Mouse (Mus musculus): Measurements from ENCODE around the gene Sparcl1. TPM values are rescaled to one million over a fixed set of nuclear protein-coding genes. Genes with fewer than 3 reads are reported as not detected.

Gene Sparcl1
- polyA plus RNA-seq, 1 experiment from 2014 or later = 150 TPM

DNA sequence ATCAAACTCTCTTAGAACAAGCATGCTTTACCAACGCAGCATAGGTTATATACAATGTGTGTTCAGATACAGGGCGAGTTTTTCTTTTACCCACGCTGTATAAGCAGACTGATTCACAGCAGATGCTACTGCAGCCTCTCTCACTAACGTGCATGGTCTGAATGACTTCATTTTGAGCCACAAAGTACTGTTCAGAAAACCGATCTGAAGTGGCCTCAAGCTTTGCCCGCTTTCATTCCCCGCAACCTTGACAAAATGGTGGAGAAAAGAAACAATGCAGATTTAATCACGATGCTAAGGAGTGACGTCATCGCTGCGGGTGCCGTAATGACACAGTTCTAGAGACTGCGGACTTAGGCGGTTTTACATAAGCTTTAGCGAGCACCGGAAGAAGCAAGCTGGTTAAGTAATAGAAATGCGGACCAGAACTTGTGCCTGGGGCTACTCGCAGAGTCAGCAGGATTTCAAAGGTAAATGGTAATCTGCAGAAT lies 4.6 kb downstream of the Sparcl1 start:
- 7% methylated on average over 18 of the region's 18 CpGs for WGBS
- peak; percentile 75 for ATAC-seq (ENCODE audit: low FRiP score)
- no peaks in the 10 kb centered on the region for H3K9me3 ChIP-seq
- no peaks in the 10 kb centered on the region for H3K36me3 ChIP-seq
- peaks cover 69% of the 10 kb centered on the region for H3K4me1 ChIP-seq (replicated peaks)
- peak overlapping the region; percentile 24 for H3K4me3 ChIP-seq
- H3K27me3 ChIP-seq = no peaks in the 10 kb centered on the region
- peak overlapping the region; percentile 85 for H3K27ac ChIP-seq
- peak overlapping the region; percentile 49 for H3K4me2 ChIP-seq
- H3K9ac ChIP-seq = peak overlapping the region; percentile 52

DNA sequence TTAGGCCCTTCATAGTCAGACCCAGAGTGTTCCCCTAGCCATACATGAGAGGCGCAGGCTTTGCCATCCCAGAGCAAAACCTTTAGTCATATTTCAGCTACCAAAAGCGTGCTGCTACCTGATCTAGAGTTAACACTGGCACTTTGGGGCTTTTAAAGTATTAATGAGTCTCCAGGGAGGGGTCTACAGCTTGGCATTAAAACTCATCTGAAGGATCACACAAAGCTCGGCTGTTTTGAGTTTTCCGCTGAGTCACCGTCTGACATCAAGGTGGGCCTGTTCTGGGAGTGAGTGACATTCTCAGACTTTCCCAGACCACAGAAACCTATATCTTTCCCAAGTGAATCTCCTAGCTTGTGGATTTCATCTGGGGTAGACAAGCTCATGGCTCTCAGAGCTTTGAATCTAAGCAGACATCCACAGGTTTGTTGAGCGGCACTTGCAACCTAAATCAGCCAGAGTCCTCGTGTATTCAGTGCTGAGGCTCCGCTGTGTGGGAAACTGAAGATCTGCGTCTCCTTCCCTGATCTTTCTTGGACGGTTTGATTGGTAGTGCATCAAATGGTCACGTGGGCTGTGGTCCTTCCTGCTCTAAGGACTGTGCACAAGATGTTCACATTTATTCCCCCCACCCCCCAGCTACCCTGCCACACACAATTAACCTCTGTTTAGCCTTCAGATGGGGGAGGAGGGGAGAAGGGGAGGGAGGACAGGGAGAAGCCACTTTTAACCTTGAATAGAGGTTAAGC lies 5.2 kb downstream of the Sparcl1 start:
- ATAC-seq (ENCODE audit: low FRiP score) = peak; percentile 57
- Histone ChIP-seq H3K27ac (peak overlapping the region; percentile 85), H3K9me3 (no peaks in the 10 kb centered on the region), H3K4me3 (peak overlapping the region; percentile 24), H3K4me1 (replicated peaks) (peaks cover 65% of the 10 kb centered on the region), H3K4me2 (peak overlapping the region; percentile 49), H3K9ac (peak overlapping the region; percentile 52), H3K27me3 (no peaks in the 10 kb centered on the region), H3K36me3 (no peaks in the 10 kb centered on the region)
- 36% methylated on average over 11 of the region's 11 CpGs for WGBS

DNA sequence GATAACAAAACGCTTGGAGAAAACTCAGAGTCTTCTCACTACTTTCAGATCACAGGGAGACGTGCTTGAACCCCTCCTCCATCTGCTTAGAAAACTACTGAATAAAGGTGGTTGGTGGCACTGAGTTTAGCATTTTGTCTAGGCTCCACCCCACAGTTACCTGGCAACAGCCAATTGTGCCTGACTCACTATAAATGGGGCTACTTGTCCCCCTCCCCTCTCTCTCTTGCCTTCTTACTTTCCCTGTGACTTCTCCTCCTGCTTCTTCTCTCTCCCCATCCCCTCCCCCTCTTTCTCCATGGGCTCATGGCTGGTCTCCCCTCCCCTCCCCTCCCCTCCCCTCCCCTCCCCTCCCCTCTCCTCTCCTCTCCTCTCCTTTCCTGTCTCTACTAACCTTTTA lies 9.4 kb downstream of the Sparcl1 start:
- Histone ChIP-seq H3K4me3 (no peak overlapping the region), H3K9me3 (no peaks in the 10 kb centered on the region), H3K36me3 (no peaks in the 10 kb centered on the region), H3K27me3 (no peaks in the 10 kb centered on the region), H3K4me1 (replicated peaks) (peaks cover 40% of the 10 kb centered on the region), H3K9ac (no peak overlapping the region), H3K4me2 (no peak overlapping the region), H3K27ac (no peak overlapping the region)
- ATAC-seq (ENCODE audit: low FRiP score) = no peak
- 33% methylated on average over 2 of the region's 2 CpGs for WGBS

DNA sequence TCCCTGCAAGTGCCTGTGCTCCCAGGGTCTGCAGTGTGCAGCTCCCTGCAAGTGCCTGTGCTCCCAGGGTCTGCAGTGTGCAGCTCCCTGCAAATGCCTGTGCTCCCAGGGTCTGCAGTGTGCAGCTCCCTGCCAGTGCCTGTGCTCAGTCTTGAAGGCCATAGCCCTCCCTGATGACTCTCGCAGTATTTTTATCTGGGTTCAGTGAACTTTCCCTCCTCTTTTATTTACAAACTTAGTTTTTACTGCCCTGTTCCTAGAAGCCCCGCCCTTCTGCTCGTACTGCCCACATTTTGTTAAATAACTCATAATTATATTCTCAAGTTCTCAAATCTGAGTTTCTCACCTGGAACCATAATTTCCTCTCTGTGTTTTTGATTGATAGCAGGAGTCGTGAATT lies 10.4 kb downstream of the Sparcl1 start:
- Histone ChIP-seq H3K36me3 (no peaks in the 10 kb centered on the region), H3K4me1 (replicated peaks) (peaks cover 31% of the 10 kb centered on the region), H3K9ac (no peak overlapping the region), H3K27me3 (no peaks in the 10 kb centered on the region), H3K4me3 (no peak overlapping the region), H3K4me2 (no peak overlapping the region), H3K27ac (peak overlapping the region; percentile 72), H3K9me3 (no peaks in the 10 kb centered on the region)
- ATAC-seq (ENCODE audit: low FRiP score) = no peak
- WGBS = 75% methylated on average over 4 of the region's 4 CpGs

DNA sequence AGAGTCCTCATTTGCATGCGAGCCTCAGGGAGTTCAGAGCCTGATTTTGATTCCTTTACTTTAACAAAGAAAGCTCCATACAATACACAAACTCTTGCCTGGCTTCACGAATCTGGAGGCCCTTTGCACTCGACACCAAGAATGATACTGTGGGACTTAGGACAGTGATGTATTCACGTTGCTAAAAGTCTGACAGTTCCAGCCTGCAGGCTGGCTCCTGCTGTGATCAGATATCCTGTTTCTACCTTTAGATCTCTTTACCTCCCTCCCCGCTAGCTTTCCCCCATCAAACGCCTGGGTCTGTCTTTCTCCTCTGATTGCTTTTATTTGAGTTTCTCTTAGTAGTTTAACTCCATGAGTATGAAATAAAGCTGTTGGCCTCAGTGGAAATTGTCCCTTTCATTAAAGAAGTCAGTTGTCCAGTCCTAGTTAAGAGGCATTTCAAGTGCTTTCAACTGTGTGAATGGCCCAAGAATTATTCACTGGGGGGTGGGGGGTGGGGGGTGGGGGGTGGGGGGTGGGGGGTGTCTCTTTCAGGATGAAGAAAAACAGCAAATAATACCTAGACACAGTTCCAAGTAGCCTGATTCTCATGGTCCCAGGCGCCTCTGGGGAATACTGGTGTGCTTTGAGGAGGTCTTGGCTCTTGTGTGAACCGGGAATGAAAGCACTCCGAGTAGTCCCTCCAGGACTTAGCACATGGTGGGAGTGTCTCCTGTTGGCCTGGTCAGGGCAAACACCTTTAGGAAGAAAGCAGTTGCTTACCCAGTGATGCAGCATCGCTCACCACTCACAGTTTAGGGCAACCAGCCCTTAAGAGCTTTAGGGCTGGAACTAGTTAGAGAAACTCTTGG lies 11.6 kb downstream of the Sparcl1 start:
- Histone ChIP-seq H3K27ac (peak overlapping the region; percentile 72), H3K4me3 (no peak overlapping the region), H3K4me1 (replicated peaks) (peaks cover 21% of the 10 kb centered on the region), H3K4me2 (no peak overlapping the region), H3K9me3 (no peaks in the 10 kb centered on the region), H3K9ac (no peak overlapping the region), H3K27me3 (no peaks in the 10 kb centered on the region), H3K36me3 (no peaks in the 10 kb centered on the region)
- ATAC-seq (ENCODE audit: low FRiP score) = peak; percentile 53; the same call in 1 of the 2 replicates
- 17% methylated on average over 10 of the region's 10 CpGs for whole genome bisulfite sequencing

DNA sequence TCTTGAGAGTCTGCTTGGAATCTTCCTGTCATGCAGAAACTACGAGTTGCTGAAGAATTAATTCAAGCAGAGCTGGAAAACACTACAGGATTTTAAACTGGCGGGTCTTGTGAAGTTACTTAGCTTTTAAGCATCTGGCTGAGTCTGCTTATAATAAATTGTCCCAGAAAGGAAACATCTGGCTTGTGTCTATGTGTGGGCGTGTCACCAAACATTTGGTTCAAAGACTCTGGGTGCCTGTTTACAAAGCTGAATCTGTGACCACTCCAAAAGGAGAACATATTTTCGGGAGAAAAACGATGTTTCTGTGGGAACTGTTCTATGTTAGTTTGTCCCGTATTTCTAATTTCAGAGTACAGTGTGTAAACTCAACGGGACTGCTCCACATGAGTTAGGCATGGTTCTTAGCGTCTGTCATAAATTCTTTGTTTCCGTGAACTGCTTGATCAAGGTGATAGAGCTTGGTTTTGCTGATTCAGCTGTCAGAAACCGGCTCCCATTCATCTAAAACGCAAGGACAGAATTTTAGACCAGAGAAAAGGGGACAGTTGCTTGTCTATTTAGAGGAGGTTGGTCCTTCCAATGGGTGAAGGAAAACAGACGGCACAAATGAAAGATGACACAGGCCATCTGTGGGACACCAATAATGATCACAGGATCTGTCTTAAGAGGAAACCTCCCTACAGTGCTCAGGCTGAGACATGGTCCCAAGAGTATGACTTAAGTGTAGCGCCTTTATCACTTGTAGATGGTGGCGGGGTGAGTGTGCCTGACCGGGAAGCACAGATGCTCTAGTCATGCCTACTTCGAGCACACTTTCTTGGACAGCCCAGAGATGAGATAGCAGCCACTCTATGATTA lies 17.2 kb downstream of the Sparcl1 start:
- Histone ChIP-seq H3K4me3 (no peak overlapping the region), H3K4me1 (replicated peaks) (no peaks in the 10 kb centered on the region), H3K27me3 (no peaks in the 10 kb centered on the region), H3K9me3 (no peaks in the 10 kb centered on the region), H3K9ac (no peak overlapping the region), H3K36me3 (no peaks in the 10 kb centered on the region), H3K4me2 (no peak overlapping the region), H3K27ac (no peak overlapping the region)
- WGBS = 82% methylated on average over 16 of the region's 16 CpGs
- no peak for ATAC-seq (ENCODE audit: low FRiP score)

DNA sequence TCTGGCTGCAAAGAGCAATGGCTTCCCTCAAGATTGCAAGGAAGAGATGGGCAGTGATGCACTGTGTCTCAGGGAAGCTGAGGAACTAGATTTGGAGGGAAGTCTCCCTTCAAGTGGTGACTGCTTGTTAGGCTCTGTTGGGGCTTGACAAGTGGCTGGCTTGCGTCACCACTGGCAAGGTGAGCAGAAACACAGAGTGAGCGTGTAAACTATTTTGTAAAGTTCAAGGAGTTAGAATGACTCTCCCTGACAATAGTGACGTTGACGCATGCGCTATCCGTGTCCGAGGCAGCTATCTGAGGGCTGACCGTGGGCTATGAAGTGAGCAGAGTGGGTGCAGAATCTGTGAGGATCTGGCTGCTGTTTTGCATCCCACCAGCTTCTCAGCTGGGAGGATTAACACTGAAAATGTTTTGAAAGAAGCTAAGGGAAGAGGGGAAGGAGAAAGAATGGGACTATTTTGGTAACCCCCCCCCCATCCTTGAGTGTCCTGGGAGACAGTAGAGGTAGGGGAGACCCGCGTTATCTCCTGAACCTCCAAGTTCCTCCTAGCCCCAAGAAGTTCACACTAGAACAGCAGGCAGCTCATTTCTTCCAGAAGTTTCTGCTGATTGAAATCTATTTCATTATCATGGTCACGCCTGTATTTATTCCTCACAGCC lies 18.0 kb downstream of the Sparcl1 start:
- no peaks in the 10 kb centered on the region for H3K36me3 ChIP-seq
- 0 out of 2 replicates have a peak overlapping the region, but pooled peaks have one; percentile 19 for H3K27ac ChIP-seq
- H3K4me1 ChIP-seq (replicated peaks) = no peaks in the 10 kb centered on the region
- H3K9me3 ChIP-seq = no peaks in the 10 kb centered on the region
- 84% methylated on average over 11 of the region's 11 CpGs for WGBS
- H3K4me2 ChIP-seq = no peak overlapping the region
- H3K4me3 ChIP-seq = no peak overlapping the region
- no peak for ATAC-seq (ENCODE audit: low FRiP score)
- no peaks in the 10 kb centered on the region for H3K27me3 ChIP-seq
- no peak overlapping the region for H3K9ac ChIP-seq

DNA sequence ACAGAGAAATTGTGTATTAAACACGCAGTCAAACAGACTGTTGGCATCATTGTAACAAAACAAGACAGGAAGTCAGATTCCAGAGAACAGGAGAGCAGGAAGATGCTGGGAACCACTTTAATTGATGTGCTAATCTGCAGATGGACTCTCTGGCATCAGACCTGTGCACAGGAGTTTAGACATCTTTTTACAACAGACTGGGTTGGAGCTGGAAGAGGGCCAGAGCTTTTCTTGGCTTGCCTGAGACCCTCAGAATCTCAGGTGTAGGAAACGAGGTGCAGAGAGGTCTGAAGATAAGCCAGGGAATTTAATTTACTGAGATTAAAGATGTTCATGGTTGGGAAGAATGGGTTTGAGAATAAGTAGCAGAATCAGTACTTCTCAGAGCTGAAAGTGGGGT lies 23.8 kb downstream of the Sparcl1 start:
- Histone ChIP-seq H3K27me3 (no peaks in the 10 kb centered on the region), H3K27ac (no peak overlapping the region), H3K4me1 (replicated peaks) (no peaks in the 10 kb centered on the region), H3K9ac (no peak overlapping the region), H3K36me3 (peaks cover 24% of the 10 kb centered on the region), H3K9me3 (no peaks in the 10 kb centered on the region), H3K4me3 (no peak overlapping the region), H3K4me2 (no peak overlapping the region)
- 85% methylated on average over 2 of the region's 2 CpGs for WGBS
- no peak for ATAC-seq (ENCODE audit: low FRiP score)

DNA sequence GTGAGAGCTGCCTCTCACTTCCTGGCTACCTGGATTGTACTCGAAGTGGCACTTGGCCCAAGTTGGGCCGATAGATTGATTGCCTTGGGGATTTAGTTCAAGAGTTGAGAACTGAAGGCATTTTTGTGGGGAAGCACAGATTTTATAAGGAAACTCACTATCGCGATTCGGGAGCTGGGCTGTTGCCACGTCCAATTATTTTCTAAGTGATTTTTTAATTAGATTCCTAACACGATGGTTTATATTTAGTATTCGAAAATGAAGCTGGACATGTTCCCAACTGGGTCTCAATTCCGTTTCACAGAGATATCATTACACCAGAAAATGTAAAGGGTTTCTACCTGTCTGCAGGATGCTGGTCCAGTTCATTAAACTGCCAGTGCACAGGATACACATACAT lies 28.2 kb downstream of the Sparcl1 start:
- no peaks in the 10 kb centered on the region for H3K4me1 ChIP-seq (replicated peaks)
- no peak for ATAC-seq (ENCODE audit: low FRiP score)
- 92% methylated on average over 9 of the region's 9 CpGs for WGBS

DNA sequence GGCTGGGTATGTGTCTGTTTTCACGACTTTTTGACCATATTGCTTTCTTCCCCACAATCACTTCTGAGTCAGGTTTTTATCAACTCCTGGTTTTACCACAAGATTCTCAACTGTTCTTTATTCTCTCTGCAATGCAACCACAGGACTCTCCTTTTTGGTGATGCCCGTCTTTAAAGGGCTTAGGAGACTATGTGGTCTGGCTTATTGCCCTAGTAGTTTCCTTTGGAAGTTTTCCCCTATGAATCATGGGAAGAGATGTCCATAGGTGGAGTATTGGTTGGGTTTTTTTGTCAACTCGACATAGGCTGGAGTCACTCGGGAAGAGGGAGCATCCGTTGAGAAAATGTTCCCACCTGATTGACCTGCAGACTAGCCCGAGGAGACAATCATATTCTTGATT lies 32.8 kb downstream of the Sparcl1 start:
- Histone ChIP-seq H3K9ac (no peak overlapping the region), H3K4me3 (no peak overlapping the region), H3K4me1 (replicated peaks) (no peaks in the 10 kb centered on the region), H3K27me3 (no peaks in the 10 kb centered on the region), H3K4me2 (no peak overlapping the region), H3K36me3 (no peaks in the 10 kb centered on the region), H3K9me3 (no peaks in the 10 kb centered on the region), H3K27ac (no peak overlapping the region)
- WGBS = 91% methylated on average over 6 of the region's 6 CpGs
- ATAC-seq (ENCODE audit: low FRiP score) = no peak

More for the DNA sequence above, 28.2 kb downstream of the Sparcl1 start:
- Histone ChIP-seq H3K36me3 (peaks cover 24% of the 10 kb centered on the region), H3K9me3 (no peaks in the 10 kb centered on the region), H3K4me2 (no peak overlapping the region), H3K27ac (no peak overlapping the region), H3K4me3 (no peak overlapping the region), H3K9ac (no peak overlapping the region), H3K27me3 (no peaks in the 10 kb centered on the region)

DNA sequence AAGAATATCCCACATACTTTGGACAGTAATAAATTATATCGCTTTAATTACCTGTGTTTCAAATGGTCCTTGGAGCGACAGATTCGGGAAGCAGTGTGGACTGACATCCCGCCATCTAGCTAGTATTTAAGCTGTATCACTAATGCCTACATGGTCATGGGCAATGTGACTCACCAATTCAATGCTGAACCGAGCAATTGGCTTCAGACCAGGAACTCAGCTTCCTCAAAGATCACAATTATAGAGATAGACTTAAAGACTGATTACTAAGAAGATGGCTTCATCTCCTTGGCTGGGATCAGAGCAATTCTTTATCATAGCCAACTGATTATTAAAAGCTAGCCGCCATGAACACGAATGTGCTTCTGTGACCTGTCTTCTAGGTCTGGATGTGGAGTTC lies 36.0 kb downstream of the Sparcl1 start, which contains the start of gene Gm17660:
Gene Gm17660 (minus strand): TSS at position 101 of the 400 bp plus-strand sequence.
- H3K4me3 ChIP-seq = no peak within 1 kb of the TSS
- peaks cover 5% of the 10 kb centered on the region for H3K4me1 ChIP-seq (replicated peaks)
- 95% methylated on average over 7 of the region's 7 CpGs for WGBS
- no peaks in the 10 kb centered on the region for H3K27me3 ChIP-seq
- no peak within 1 kb of the TSS for H3K27ac ChIP-seq
- no peak for ATAC-seq (ENCODE audit: low FRiP score)
- H3K9ac ChIP-seq = no peak within 1 kb of the TSS
- no peaks in the 10 kb centered on the region for H3K9me3 ChIP-seq
- H3K36me3 ChIP-seq = no peaks in the 10 kb centered on the region
- no peak within 1 kb of the TSS for H3K4me2 ChIP-seq
